Mouse (Mus musculus) neural tube, embryonic 10.5 days (tissue): ENCODE measurements around the gene Nek11.

Experiments
- DNase-seq: peaks from one replicate; pipeline ENCODE4 v3.0.0-alpha.2; 2017; ENCODE audit warnings: low spot score; ENCODE audit errors: extremely low spot score

Nek11 gene

GRCm38 (mm10) chr9:105395218-105395627 lies at the start of gene Nek11, which contains the start of gene Aste1:
Gene Nek11, minus strand, starts transcription at chr9:105395524.
Gene Aste1, plus strand, starts transcription at chr9:105395392.
- DNase-seq, result peak; percentile 93

GRCm38 (mm10) chr9:105408549-105408948 lies 13.2 kb upstream of the Nek11 start:
- no peak for DNase-seq

GRCm38 (mm10) chr9:105394720-105395119 lies 604 bp downstream of the Nek11 start:
- no peak for DNase-seq

GRCm38 (mm10) chr9:105390616-105391015 lies 4.7 kb downstream of the Nek11 start:
- no peak for DNase-seq

GRCm38 (mm10) chr9:105389289-105389688 lies 6.0 kb downstream of the Nek11 start:
- peak; percentile 71 for DNase-seq

- DNase-seq, result no peak
Measured at GRCm38 (mm10) chr9:105387403-105387802, 7.9 kb downstream of the Nek11 start.

GRCm38 (mm10) chr9:105379533-105380145 lies 15.7 kb downstream of the Nek11 start:
- DNase-seq, result no peak

GRCm38 (mm10) chr9:105377622-105378021 lies 17.7 kb downstream of the Nek11 start:
- DNase-seq, result no peak

- no peak for DNase-seq
Measured at GRCm38 (mm10) chr9:105376954-105377530, 18.3 kb downstream of the Nek11 start.

GRCm38 (mm10) chr9:105376411-105376810 lies 18.9 kb downstream of the Nek11 start:
- no peak for DNase-seq

- no peak for DNase-seq
Measured at GRCm38 (mm10) chr9:105374361-105374760, 21.0 kb downstream of the Nek11 start.

GRCm38 (mm10) chr9:105368605-105369004 lies 26.7 kb downstream of the Nek11 start:
- no peak for DNase-seq

- DNase-seq, result no peak
Measured at GRCm38 (mm10) chr9:105366199-105366598, 29.1 kb downstream of the Nek11 start.

- DNase-seq, result no peak
Measured at GRCm38 (mm10) chr9:105363520-105364231, 31.6 kb downstream of the Nek11 start.

- DNase-seq, result no peak
Measured at GRCm38 (mm10) chr9:105362181-105362580, 33.1 kb downstream of the Nek11 start.

GRCm38 (mm10) chr9:105349034-105349433 lies 46.3 kb downstream of the Nek11 start:
- no peak for DNase-seq

- DNase-seq, result no peak
Measured at GRCm38 (mm10) chr9:105348242-105349031, 46.9 kb downstream of the Nek11 start.

- peak; percentile 36 for DNase-seq
Measured at GRCm38 (mm10) chr9:105342994-105343656, 52.2 kb downstream of the Nek11 start.

- no peak for DNase-seq
Measured at GRCm38 (mm10) chr9:105342565-105342964, 52.8 kb downstream of the Nek11 start.

GRCm38 (mm10) chr9:105332436-105333016 lies 62.8 kb downstream of the Nek11 start:
- no peak for DNase-seq

- DNase-seq, result no peak
Measured at GRCm38 (mm10) chr9:105321856-105322255, 73.5 kb downstream of the Nek11 start.
